Mouse (Mus musculus): Measurements from ENCODE around the gene Sh3bp5l. TPM values are rescaled to one million over a fixed set of nuclear protein-coding genes. Genes with fewer than 3 reads are reported as not detected.
A peak's percentile ranks its signal among the peaks of the same experiment; 100 is the strongest.

Sh3bp5l gene
- polyA plus RNA-seq, 1 experiment from 2014 or later, result 34.0 TPM

DNA sequence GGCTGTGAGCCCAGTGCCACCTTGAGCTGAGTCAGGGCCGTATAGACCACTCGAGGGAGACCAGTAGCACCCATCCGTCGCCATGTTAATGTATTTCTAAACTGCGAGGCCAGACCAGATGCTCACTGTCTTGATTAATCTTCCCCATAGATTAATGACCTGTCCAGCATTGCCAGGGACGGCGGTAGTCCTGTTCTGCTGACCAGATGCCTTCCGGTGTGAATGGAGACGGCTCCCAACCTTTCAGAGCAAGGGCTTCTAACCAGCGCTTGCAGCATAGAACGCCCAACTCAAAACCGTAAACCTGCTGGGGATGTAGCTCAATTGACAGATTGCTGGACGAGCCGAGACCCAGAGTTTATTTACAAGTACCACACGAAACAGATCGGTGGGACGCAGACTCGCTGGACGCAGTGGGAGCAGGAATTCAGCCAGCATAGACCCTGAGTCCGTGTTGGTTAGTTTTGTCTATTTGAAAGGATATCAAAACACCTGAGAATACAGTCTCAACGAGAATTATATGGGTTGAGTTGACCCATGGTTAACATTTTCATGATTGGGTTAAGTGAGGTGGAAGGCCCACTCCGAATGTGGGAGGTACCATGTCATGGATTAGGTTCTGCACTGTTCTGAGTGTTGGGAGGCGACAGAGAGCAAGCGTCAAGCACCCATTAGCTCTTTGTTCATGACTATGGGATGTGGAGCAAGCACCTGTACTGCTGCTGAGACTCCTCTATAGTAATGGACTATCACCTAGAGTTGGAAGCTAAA lies 6.8 kb upstream of the Sh3bp5l start:
- peak overlapping the region; percentile 76 for H3K4me3 ChIP-seq (replicated peaks)
- H3K4me1 ChIP-seq, result peaks cover 18% of the 10 kb centered on the region
- H3K9ac ChIP-seq, result peak overlapping the region; percentile 70
- H3K36me3 ChIP-seq, result peaks cover 34% of the 10 kb centered on the region
- peak overlapping the region; percentile 89 for H3K4me2 ChIP-seq (replicated peaks)
- peak overlapping the region; percentile 97 for H3K27ac ChIP-seq (replicated peaks)
- WGBS, result 14% methylated on average over 24 of the region's 24 CpGs
- H3K9me3 ChIP-seq (replicated peaks), result 0 out of 2 replicates have a peak, but pooled peaks cover 3% of the 10 kb centered on the region
- no peak for ATAC-seq (ENCODE audit: insufficient number of reproducible peaks, low FRiP score, low TSS enrichment, low read depth)
- no peaks in the 10 kb centered on the region for H3K27me3 ChIP-seq

DNA sequence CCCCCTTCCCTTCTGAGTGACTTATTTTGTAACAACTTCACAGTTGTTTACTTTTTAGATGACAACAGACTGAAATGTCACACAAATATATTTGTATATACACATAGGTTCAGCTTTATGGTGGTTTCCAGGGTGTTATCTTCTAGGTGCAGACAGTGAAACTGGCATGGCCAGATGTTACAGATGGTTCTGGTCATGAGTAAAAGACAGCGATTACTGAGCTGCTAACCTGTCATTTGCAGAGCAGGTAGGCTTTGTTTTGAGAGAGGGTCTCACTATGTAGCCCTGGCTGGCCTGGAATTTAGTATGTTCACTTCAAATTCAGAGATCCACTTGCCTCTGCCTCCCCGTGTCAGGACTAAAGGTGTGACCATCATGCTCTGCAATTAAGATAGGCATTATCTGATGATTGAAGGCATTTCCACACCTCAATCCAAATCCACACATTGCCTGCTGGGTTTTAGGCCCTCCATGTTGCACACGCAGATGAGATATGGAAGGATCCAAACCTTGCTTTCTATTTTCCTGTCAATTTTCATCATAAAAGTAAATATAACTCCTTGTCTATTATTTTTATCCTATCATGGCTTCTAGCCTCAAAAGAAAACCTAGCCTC lies 5.8 kb upstream of the Sh3bp5l start:
- 82% methylated on average over 3 of the region's 3 CpGs for WGBS
- Histone ChIP-seq H3K27me3 (no peaks in the 10 kb centered on the region), H3K9ac (no peak overlapping the region), H3K36me3 (peaks cover 27% of the 10 kb centered on the region), H3K9me3 (replicated peaks) (0 out of 2 replicates have a peak, but pooled peaks cover 3% of the 10 kb centered on the region), H3K4me3 (replicated peaks) (no peak overlapping the region), H3K4me2 (replicated peaks) (no peak overlapping the region), H3K27ac (replicated peaks) (no peak overlapping the region), H3K4me1 (peaks cover 27% of the 10 kb centered on the region)
- no peak for ATAC-seq (ENCODE audit: insufficient number of reproducible peaks, low FRiP score, low TSS enrichment, low read depth)

DNA sequence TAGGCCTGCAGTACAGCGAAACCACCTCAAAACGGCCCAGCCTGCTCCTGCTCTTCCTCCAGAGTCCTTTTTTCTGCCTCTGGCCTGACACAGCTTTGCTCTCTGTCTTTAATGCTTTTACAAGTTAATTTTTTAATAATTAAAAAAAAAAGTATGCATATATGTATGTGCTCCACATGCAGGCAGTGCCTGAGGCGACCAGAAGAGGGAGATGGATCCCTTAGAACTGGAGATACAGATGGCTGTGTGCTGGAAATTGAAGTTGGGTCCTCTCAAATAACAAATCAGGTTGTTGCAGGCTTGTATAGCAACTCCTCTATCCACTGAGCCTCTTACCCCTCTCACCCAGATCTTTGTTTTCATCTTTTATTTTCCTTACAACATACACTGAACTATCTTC lies 3.7 kb upstream of the Sh3bp5l start:
- no peaks in the 10 kb centered on the region for H3K27me3 ChIP-seq
- H3K9me3 ChIP-seq (replicated peaks), result 0 out of 2 replicates have a peak, but pooled peaks cover 3% of the 10 kb centered on the region
- H3K27ac ChIP-seq (replicated peaks), result no peak overlapping the region
- no peak overlapping the region for H3K4me2 ChIP-seq (replicated peaks)
- H3K36me3 ChIP-seq, result peaks cover 18% of the 10 kb centered on the region; the same call in 1 of the 2 replicates
- H3K9ac ChIP-seq, result no peak overlapping the region
- peaks cover 32% of the 10 kb centered on the region for H3K4me1 ChIP-seq
- no peak overlapping the region for H3K4me3 ChIP-seq (replicated peaks)
- WGBS, result 94% methylated on average over 3 of the region's 3 CpGs
- ATAC-seq (ENCODE audit: insufficient number of reproducible peaks, low FRiP score, low TSS enrichment, low read depth), result no peak

GRCm38 (mm10) chr11:58329906-58330275 lies 633 bp upstream of the Sh3bp5l start:
- under 1% methylated on average over 21 of the region's 21 CpGs for WGBS
- Histone ChIP-seq H3K27ac (replicated peaks) (peak overlapping the region; percentile 86), H3K4me1 (peaks cover 32% of the 10 kb centered on the region), H3K9ac (peak overlapping the region; percentile 88), H3K9me3 (replicated peaks) (0 out of 2 replicates have a peak, but pooled peaks cover 3% of the 10 kb centered on the region), H3K36me3 (peaks cover 24% of the 10 kb centered on the region; the same call in 1 of the 2 replicates), H3K27me3 (no peaks in the 10 kb centered on the region), H3K4me2 (replicated peaks) (peak overlapping the region; percentile 90), H3K4me3 (replicated peaks) (peak overlapping the region; percentile 84)
- peak; percentile 61; the same call in 1 of the 2 replicates for ATAC-seq (ENCODE audit: insufficient number of reproducible peaks, low FRiP score, low TSS enrichment, low read depth)

- WGBS, result 16% methylated on average over 10 of the region's 10 CpGs
- H3K4me3 ChIP-seq (replicated peaks), result peak overlapping the region; percentile 84
- peak overlapping the region; percentile 78 for H3K9ac ChIP-seq
- H3K27me3 ChIP-seq, result no peaks in the 10 kb centered on the region
- H3K27ac ChIP-seq (replicated peaks), result peak overlapping the region; percentile 86
- H3K36me3 ChIP-seq, result peaks cover 28% of the 10 kb centered on the region; the same call in 1 of the 2 replicates
- ATAC-seq (ENCODE audit: insufficient number of reproducible peaks, low FRiP score, low TSS enrichment, low read depth), result no peak
- 0 out of 2 replicates have a peak, but pooled peaks cover 3% of the 10 kb centered on the region for H3K9me3 ChIP-seq (replicated peaks)
- peaks cover 32% of the 10 kb centered on the region for H3K4me1 ChIP-seq
- H3K4me2 ChIP-seq (replicated peaks), result peak overlapping the region; percentile 90
These were observed 598 bp downstream of the Sh3bp5l start for GRCm38 (mm10) chr11:58331149-58331495.

GRCm38 (mm10) chr11:58331546-58331945 lies 1.0 kb downstream of the Sh3bp5l start:
- Histone ChIP-seq H3K27ac (replicated peaks) (no peak overlapping the region), H3K4me2 (replicated peaks) (peak overlapping the region; percentile 90), H3K36me3 (peaks cover 31% of the 10 kb centered on the region), H3K9me3 (replicated peaks) (0 out of 2 replicates have a peak, but pooled peaks cover 3% of the 10 kb centered on the region), H3K27me3 (no peaks in the 10 kb centered on the region), H3K4me1 (peaks cover 32% of the 10 kb centered on the region), H3K4me3 (replicated peaks) (peak overlapping the region; percentile 84), H3K9ac (peak overlapping the region; percentile 78)
- 86% methylated on average over 6 of the region's 6 CpGs for WGBS
- ATAC-seq (ENCODE audit: insufficient number of reproducible peaks, low FRiP score, low TSS enrichment, low read depth), result no peak

GRCm38 (mm10) chr11:58334746-58335145 lies 4.2 kb downstream of the Sh3bp5l start:
- Histone ChIP-seq H3K27ac (replicated peaks) (no peak overlapping the region), H3K4me1 (peaks cover 20% of the 10 kb centered on the region), H3K27me3 (no peaks in the 10 kb centered on the region), H3K4me3 (replicated peaks) (no peak overlapping the region), H3K4me2 (replicated peaks) (no peak overlapping the region), H3K36me3 (peaks cover 39% of the 10 kb centered on the region), H3K9me3 (replicated peaks) (no peaks in the 10 kb centered on the region), H3K9ac (no peak overlapping the region)
- 75% methylated on average over 3 of the region's 3 CpGs for WGBS
- no peak for ATAC-seq (ENCODE audit: insufficient number of reproducible peaks, low FRiP score, low TSS enrichment, low read depth)

GRCm38 (mm10) chr11:58346745-58347144 lies 16.2 kb downstream of the Sh3bp5l start:
- Histone ChIP-seq H3K27me3 (no peaks in the 10 kb centered on the region), H3K36me3 (peaks cover 41% of the 10 kb centered on the region), H3K9me3 (replicated peaks) (no peaks in the 10 kb centered on the region), H3K4me1 (no peaks in the 10 kb centered on the region), H3K27ac (replicated peaks) (no peak overlapping the region), H3K9ac (no peak overlapping the region), H3K4me3 (replicated peaks) (no peak overlapping the region), H3K4me2 (replicated peaks) (no peak overlapping the region)
- WGBS, result 83% methylated on average over 4 of the region's 4 CpGs
- no peak for ATAC-seq (ENCODE audit: insufficient number of reproducible peaks, low FRiP score, low TSS enrichment, low read depth)

- H3K27ac ChIP-seq (replicated peaks), result no peak overlapping the region
- 77% methylated on average over 4 of the region's 4 CpGs for WGBS
- H3K4me3 ChIP-seq (replicated peaks), result no peak overlapping the region
- no peaks in the 10 kb centered on the region for H3K9me3 ChIP-seq (replicated peaks)
- H3K27me3 ChIP-seq, result no peaks in the 10 kb centered on the region
- no peak overlapping the region for H3K4me2 ChIP-seq (replicated peaks)
- no peak for ATAC-seq (ENCODE audit: insufficient number of reproducible peaks, low FRiP score, low TSS enrichment, low read depth)
- peaks cover 18% of the 10 kb centered on the region for H3K36me3 ChIP-seq
- H3K9ac ChIP-seq, result no peak overlapping the region
- no peaks in the 10 kb centered on the region for H3K4me1 ChIP-seq
These were observed 20.1 kb downstream of the Sh3bp5l start for GRCm38 (mm10) chr11:58350628-58351027.

- 82% methylated on average over 5 of the region's 5 CpGs for whole genome bisulfite sequencing
- no peak for ATAC-seq (ENCODE audit: insufficient number of reproducible peaks, low FRiP score, low TSS enrichment, low read depth)
- Histone ChIP-seq H3K4me1 (no peaks in the 10 kb centered on the region), H3K9me3 (replicated peaks) (no peaks in the 10 kb centered on the region), H3K36me3 (peaks cover 13% of the 10 kb centered on the region), H3K27me3 (no peaks in the 10 kb centered on the region), H3K9ac (no peak overlapping the region), H3K27ac (replicated peaks) (no peak overlapping the region), H3K4me3 (replicated peaks) (no peak overlapping the region), H3K4me2 (replicated peaks) (no peak overlapping the region)
These were observed 20.7 kb downstream of the Sh3bp5l start for GRCm38 (mm10) chr11:58351179-58351578.

DNA sequence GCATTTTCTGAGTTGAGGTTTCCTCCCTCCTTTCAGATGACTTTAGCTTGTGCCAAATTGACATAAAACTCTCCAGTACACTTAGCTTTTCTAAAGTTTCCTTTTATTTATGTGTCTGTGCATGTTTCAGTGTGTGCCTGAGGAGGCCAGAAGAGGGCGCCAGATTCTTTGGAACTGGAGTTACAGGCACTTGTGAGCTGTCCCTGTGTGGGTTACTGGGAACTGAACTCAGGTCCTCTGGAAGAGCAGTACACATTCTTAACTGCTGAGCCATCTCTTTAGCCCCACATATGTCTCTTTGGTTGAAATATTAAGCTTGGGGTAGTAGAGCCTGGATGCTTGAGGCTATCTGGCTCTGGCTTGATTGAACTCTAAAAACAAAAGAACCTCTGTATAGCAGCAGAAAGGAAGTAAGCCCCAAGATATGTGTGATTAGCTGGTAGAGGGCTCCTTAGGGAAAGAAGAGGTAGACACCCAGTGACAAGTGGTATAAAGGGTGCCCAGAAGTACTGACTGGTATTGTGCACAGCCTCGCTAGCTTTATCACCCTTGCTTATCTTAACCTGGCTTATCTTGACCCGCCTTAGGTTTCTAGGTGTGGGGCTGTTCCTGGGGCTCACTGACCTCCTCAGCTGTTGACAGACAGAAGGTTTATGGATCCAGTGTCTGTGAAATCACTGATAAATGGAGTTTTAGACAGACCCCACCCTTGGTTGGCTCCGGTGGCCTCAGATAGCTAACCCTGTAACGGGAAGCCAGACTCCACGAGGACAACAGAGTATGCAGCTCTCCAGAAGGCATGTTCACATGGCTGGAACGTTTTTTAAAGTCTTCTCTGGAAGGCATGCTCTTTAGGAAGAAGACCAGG lies 22.4 kb downstream of the Sh3bp5l start:
- no peaks in the 10 kb centered on the region for H3K4me1 ChIP-seq
- H3K27me3 ChIP-seq, result no peaks in the 10 kb centered on the region
- no peaks in the 10 kb centered on the region for H3K36me3 ChIP-seq
- ATAC-seq (ENCODE audit: insufficient number of reproducible peaks, low FRiP score, low TSS enrichment, low read depth), result no peak
- no peak overlapping the region for H3K27ac ChIP-seq (replicated peaks)
- no peaks in the 10 kb centered on the region for H3K9me3 ChIP-seq (replicated peaks)
- 60% methylated on average over 7 of the region's 7 CpGs for WGBS
- no peak overlapping the region for H3K9ac ChIP-seq
- no peak overlapping the region for H3K4me3 ChIP-seq (replicated peaks)
- H3K4me2 ChIP-seq (replicated peaks), result no peak overlapping the region
